Mouse (Mus musculus) forebrain, embryonic 14.5 days (tissue): ENCODE results near the gene Taf1. TPM values are rescaled to one million over a fixed set of nuclear protein-coding genes. Genes with fewer than 3 reads are reported as not detected.
"Not testable (repeated sequence)": the region's sequence is repeated elsewhere in the genome, so short reads cannot be mapped to it uniquely, and the experiment has no call there.

Experiments
- ATAC-seq: fragments of 200-750 bp; cut with Nextera tagmentation; 2 replicates; pipeline ENCODE4 v1.8.0; 2017; ENCODE audit warnings: mild to moderate bottlenecking, moderate library complexity
- DNase-seq: peaks from one replicate; pipeline ENCODE4 v3.0.0-alpha.2; 2015; ENCODE audit warnings: low spot score
- H3K27ac ChIP-seq: fragments of 300-500 bp; sonication (generic); 2 replicates; pipeline ENCODE4 v1.5.1; 2014; ENCODE audit warnings: low read depth, mild to moderate bottlenecking, control low read depth, low read length, moderate library complexity
- H3K27me3 ChIP-seq: fragments of 300-500 bp; sonication (generic); replicated peaks from 2 replicates; pipeline ENCODE4 v1.6.1; 2014; ENCODE audit warnings: low read length, control low read depth, mixed read lengths; ENCODE audit not compliant: control insufficient read depth, insufficient read depth
- H3K36me3 ChIP-seq: fragments of 300-500 bp; sonication (generic); 2 replicates; pipeline ENCODE4 v1.6.1; 2014; ENCODE audit warnings: low read length, control low read depth; ENCODE audit not compliant: control insufficient read depth, insufficient read depth
- H3K4me1 ChIP-seq: fragments of 300-500 bp; sonication (generic); 2 replicates; pipeline ENCODE4 v1.6.1; 2014; ENCODE audit warnings: antibody characterized with exemption, low read length, control low read depth; ENCODE audit not compliant: control insufficient read depth, insufficient read depth
- H3K4me2 ChIP-seq: fragments of 300-500 bp; sonication (generic); 2 replicates; pipeline ENCODE4 v1.6.1; 2014; ENCODE audit warnings: mild to moderate bottlenecking, control low read depth, low read length
- H3K4me3 ChIP-seq: fragments of 300-500 bp; sonication (generic); 2 replicates; pipeline ENCODE4 v1.5.1; 2014; ENCODE audit warnings: low read depth, low read length, control low read depth
- H3K9ac ChIP-seq: fragments of 300-500 bp; sonication (generic); 2 replicates; pipeline ENCODE4 v1.6.1; 2014; ENCODE audit warnings: mild to moderate bottlenecking, low read length, control low read depth, moderate library complexity
- H3K9me3 ChIP-seq: fragments of 300-500 bp; sonication (generic); replicated peaks from 2 replicates; pipeline ENCODE4 v1.6.1; 2016; ENCODE audit warnings: low read length, control low read depth, mixed read lengths; ENCODE audit not compliant: control insufficient read depth
- WGBS: fragments of 180-500 bp; shearing (Covaris S2); extraction: QIAGEN DNeasy Blood & Tissue Kit; methylation state at CpG from one replicate; pipeline ENCODE4 v1.1.7; 2014; 5-methylcytosine and 5-hydroxymethylcytosine counted together
- polyA plus RNA-seq: library from polyadenylated mRNA; unstranded; fragments of >200 nt; fragmentation: Nextera tagmentation; extraction: Ambion mirVana; gene quantifications from 2 replicates; pipeline ENCODE4 v1.2.1, GENCODE M21; 2014

Taf1 gene
- polyA plus RNA-seq: 13.7 and 16.6 TPM in 2 replicates

DNA sequence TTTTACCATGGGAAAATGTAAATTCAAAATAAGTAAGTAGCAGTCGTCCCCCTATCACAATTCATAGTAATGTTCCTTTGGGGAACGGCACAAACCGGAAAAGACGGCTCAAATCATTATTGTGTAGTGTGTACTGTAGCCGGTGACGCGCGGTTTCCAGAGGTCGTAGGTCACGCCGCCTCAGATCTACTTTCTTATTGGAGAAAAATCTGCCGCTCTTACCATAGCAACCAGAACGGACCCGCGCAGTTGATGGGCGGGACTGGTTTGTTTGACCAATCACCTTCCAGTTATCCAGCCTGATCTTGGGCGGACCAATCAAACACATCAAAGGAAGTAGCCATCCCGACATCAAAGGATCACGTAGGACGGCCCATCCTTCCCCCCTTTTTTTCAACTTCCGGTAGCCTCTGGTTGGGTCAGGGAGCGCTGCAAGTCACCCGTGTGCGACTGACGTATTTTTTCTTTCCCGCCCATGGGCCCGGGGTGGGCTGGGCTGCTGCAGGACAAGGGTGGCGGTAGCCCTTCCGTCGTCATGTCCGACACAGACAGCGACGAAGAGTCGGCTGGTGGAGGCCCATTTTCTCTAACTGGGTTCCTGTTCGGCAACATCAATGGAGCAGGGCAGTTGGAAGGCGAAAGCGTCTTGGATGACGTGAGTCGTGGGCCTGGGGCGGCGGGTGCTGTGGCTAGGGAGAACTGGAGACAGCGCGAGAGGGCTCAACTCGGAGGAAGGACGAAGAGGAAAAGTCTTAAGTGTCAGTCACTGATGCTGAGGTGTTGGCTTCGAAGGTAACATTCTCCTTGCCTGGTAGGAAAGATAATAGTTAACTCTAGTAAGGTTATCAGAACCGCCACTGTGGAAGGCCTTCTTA is at the start of gene Taf1:
Gene Taf1, plus strand, starts transcription at position 388 of the 875 bp plus-strand sequence.
- Histone ChIP-seq H3K4me3 (peak within 1 kb of the TSS; percentile 49), H3K9me3 (no peaks in the 10 kb centered on the region), H3K27me3 (no peaks in the 10 kb centered on the region), H3K4me1 (peaks cover 5% of the 10 kb centered on the region), H3K27ac (peak within 1 kb of the TSS; percentile 58), H3K9ac (peak within 1 kb of the TSS; percentile 68), H3K4me2 (peak within 1 kb of the TSS; percentile 57), H3K36me3 (peaks cover 15% of the 10 kb centered on the region)
- DNase-seq (peak; percentile 98), ATAC-seq (peak; percentile 99)
- 30% methylated on average over 47 of the region's 47 CpGs for WGBS

DNA sequence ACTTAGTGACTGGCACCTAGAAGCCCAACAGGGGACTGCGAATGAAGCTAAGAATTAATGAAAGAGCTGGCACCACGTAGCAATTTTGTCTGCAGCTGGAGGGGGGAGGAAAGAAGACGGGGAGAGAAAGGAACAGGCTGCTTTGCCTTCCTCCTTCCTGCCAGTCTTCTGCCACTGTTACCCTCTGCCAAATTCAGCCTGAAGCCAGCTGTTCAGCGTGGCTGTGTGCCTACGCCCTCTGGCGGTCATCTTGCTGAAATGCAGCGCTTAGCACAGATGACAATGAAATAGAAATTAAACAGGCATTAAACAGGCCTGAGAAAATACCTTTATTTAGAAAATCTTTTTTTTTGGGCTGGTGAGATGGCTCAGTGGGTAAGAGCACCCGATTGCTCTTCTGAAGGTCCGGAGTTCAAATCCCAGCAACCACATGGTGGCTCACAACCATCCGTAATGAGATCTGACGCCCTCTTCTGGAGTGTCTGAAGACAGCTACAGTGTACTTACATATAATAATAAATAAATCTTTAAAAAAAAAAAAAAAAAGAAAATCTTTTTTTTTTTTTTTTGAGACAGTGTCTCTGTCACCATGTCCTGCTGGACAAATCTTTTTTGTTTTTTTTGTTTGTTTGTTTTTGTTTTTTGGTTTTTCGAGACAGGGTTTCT is 45.9 kb upstream of the Taf1 start:
- ATAC-seq: peak; percentile 77; the same call in 1 of the 2 replicates
- H3K9ac ChIP-seq: not testable (repeated sequence)

DNA sequence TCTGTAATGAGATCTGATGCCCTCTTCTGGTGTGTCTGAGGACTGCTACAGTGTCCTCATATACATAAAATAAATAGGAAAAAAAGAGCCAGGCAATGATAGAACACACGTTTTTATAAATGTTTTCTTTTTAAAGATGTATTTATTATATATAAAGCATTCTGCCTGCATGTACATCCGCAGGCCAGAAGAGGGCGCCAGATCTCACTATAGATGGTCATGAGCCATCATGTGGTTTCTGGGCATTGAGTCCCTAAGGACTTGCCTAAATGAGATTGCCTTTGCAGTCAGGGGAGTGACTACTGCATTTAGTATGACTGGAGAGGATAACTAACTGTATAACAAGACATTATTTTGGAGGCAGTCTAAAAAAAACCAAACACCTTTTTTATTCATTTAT is 27.9 kb upstream of the Taf1 start:
- Histone ChIP-seq H3K4me2 (no peak overlapping the region), H3K9me3 (no peaks in the 10 kb centered on the region), H3K9ac (no peak overlapping the region), H3K4me3 (no peak overlapping the region), H3K36me3 (no peaks in the 10 kb centered on the region), H3K27ac (no peak overlapping the region), H3K4me1 (no peaks in the 10 kb centered on the region), H3K27me3 (no peaks in the 10 kb centered on the region)
- 18% methylated on average over 3 of the region's 3 CpGs for WGBS
- ATAC-seq (no peak), DNase-seq (peak; percentile 8)

More for the DNA sequence above, 45.9 kb upstream of the Taf1 start:
- not testable (repeated sequence) for H3K4me3 ChIP-seq, H3K27ac ChIP-seq, H3K4me1 ChIP-seq, H3K36me3 ChIP-seq, H3K4me2 ChIP-seq, H3K27me3 ChIP-seq, H3K9me3 ChIP-seq
- WGBS: 19% methylated on average over 10 of the region's 12 CpGs
- peak; percentile 79 for DNase-seq

DNA sequence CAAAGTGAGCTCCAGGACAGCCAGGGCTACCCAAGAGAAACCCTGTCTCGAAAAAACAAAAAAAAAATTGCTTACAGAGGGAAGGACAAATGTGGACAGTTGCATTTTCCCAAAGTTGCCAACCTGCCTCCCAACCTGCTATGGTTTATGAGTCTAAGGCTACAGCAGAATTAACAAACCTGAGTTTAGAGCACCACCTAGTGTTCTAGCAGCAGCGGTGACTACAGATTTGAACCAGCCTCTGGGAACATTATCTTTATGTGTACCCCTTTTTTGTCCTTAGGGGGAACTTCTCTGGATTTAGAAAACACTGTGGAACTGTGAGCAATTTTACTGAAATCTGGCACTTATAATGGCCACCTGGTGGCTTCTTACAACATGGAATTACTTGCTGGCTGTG is 16.8 kb upstream of the Taf1 start:
- H3K4me3 ChIP-seq: no peak overlapping the region
- H3K4me1 ChIP-seq: no peaks in the 10 kb centered on the region
- ATAC-seq: no peak
- no peak overlapping the region for H3K4me2 ChIP-seq
- WGBS: 9% methylated on average over 2 of the region's 2 CpGs
- H3K27ac ChIP-seq: no peak overlapping the region
- no peaks in the 10 kb centered on the region for H3K9me3 ChIP-seq
- DNase-seq: peak; percentile 30
- no peaks in the 10 kb centered on the region for H3K27me3 ChIP-seq
- no peaks in the 10 kb centered on the region for H3K36me3 ChIP-seq
- H3K9ac ChIP-seq: no peak overlapping the region

DNA sequence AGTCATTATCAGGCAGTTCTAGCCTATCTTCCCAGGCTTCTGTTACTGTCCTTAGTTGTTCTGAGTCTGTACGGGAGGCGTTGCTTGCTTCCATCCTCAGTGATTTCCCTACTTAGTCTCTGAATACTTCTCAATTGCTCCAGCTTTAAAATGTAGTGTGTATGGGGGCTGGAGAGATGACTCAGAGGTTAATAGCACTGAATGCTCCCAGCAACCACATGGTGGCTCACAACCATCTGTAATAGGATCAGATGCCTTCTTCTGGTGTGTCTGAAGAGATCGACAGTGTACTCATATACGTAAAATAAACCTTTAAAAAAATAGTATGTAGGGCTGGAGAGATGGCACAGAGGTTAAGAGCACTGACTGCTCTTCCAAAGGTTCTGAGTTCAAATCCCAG is 14.5 kb upstream of the Taf1 start:
- ATAC-seq (no peak), DNase-seq (no peak)
- no peak overlapping the region for H3K27ac ChIP-seq
- H3K9me3 ChIP-seq: no peaks in the 10 kb centered on the region
- no peaks in the 10 kb centered on the region for H3K36me3 ChIP-seq
- no peak overlapping the region for H3K4me3 ChIP-seq
- no peaks in the 10 kb centered on the region for H3K4me1 ChIP-seq
- WGBS: 97% methylated on average over 4 of the region's 4 CpGs
- H3K9ac ChIP-seq: no peak overlapping the region
- H3K4me2 ChIP-seq: no peak overlapping the region
- no peaks in the 10 kb centered on the region for H3K27me3 ChIP-seq

DNA sequence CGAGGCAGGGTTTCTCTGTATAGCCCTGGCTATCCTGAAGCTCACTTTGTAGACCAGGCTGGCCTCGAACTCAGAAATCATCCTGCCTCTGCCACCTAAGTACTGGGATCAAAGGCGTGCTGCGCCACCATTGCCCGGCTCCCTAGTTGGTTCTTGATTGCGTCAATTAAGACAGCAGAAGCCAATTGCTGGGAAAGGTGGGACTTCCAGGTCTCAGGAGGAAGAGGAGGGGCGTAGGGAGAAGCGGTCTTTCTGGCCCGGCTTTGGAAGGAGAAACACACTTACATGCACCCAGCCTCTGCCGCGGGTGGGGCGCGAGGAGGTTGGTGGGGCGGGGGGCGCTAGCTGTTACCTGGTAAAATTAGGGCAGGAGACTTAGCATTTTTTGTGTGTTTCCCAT is 10.5 kb upstream of the Taf1 start:
- no peak overlapping the region for H3K27ac ChIP-seq
- no peaks in the 10 kb centered on the region for H3K36me3 ChIP-seq
- 87% methylated on average over 14 of the region's 15 CpGs for WGBS
- H3K4me1 ChIP-seq: no peaks in the 10 kb centered on the region
- DNase-seq (no peak), ATAC-seq (no peak)
- no peak overlapping the region for H3K4me3 ChIP-seq
- H3K27me3 ChIP-seq: no peaks in the 10 kb centered on the region
- H3K9me3 ChIP-seq: no peaks in the 10 kb centered on the region
- H3K9ac ChIP-seq: no peak overlapping the region
- no peak overlapping the region for H3K4me2 ChIP-seq

DNA sequence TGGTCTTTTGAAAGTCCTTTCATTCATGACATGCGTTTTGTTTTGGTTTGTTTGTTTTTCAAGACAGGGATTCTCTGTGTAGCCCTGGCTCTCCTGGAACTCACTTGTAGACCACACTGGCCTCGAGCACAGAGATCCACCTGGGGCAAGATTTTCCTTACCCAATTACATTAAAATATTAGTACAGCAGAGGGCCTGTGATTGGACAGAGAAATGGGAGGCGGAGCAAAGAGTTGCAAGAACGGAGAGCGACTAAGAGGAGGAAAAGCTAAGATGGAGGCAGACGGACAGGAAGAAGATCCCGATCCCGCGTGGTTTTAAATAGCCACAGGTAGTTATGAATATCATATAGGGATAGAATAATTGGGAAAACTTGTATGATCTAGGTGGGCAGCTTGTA is 5.2 kb upstream of the Taf1 start:
- H3K4me2 ChIP-seq: no peak overlapping the region
- no peak for DNase-seq
- no peaks in the 10 kb centered on the region for H3K36me3 ChIP-seq
- no peaks in the 10 kb centered on the region for H3K27me3 ChIP-seq
- WGBS: 64% methylated on average over 9 of the region's 9 CpGs
- no peaks in the 10 kb centered on the region for H3K4me1 ChIP-seq
- H3K9me3 ChIP-seq: no peaks in the 10 kb centered on the region
- H3K27ac ChIP-seq: no peak overlapping the region
- H3K4me3 ChIP-seq: no peak overlapping the region
- no peak for ATAC-seq
- no peak overlapping the region for H3K9ac ChIP-seq

DNA sequence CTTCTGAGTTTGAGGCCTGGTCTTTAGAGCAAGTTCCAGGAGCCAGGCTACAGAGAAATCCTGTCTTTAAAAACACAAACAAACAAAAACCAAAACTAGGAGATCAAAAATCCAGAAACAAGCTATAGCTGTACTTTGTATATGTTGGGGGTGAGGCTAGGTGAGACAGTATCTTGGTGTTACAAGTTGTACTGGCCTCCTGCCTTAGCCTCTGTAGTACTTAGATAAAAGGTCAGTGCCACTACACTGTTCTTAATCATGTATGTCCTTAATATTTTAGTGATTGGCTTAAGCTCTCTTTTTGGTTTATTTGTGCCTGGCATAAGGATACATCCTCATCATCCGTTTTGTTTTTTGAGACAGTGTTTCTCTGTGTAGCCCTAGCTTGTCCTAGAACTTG is 52.9 kb downstream of the Taf1 start:
- H3K9ac ChIP-seq: no peak overlapping the region

DNA sequence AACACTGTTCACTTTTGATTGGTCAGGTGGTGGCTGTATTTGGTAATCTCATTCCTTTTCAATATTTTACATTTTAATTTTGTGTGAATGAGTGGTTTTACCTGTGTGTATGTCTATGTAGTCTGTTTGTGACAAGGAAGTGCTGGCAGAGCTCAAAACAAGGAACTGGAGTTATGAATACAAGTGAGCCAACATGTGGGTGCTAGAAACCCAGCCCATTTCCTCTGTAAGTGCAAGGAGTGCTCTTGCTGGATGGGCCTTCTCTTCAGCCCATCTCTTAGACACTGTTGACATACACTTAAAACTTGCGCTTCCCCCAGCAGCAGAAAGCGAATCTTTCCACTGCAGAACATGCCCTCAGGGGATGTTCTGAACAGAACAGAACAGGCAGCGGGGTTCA is 83.6 kb downstream of the Taf1 start:
- DNase-seq: no peak
- H3K4me2 ChIP-seq: no peak overlapping the region
- H3K9ac ChIP-seq: no peak overlapping the region
- WGBS: 93% methylated on average over 3 of the region's 3 CpGs
- H3K27me3 ChIP-seq: no peaks in the 10 kb centered on the region
- H3K27ac ChIP-seq: no peak overlapping the region
- ATAC-seq: no peak
- no peak overlapping the region for H3K4me3 ChIP-seq
- H3K4me1 ChIP-seq: no peaks in the 10 kb centered on the region
- no peaks in the 10 kb centered on the region for H3K9me3 ChIP-seq
- no peaks in the 10 kb centered on the region for H3K36me3 ChIP-seq

More for the DNA sequence above, 52.9 kb downstream of the Taf1 start:
- H3K27me3 ChIP-seq: no peaks in the 10 kb centered on the region
- no peaks in the 10 kb centered on the region for H3K9me3 ChIP-seq
- no peaks in the 10 kb centered on the region for H3K4me1 ChIP-seq
- DNase-seq: no peak
- H3K27ac ChIP-seq: no peak overlapping the region
- H3K4me3 ChIP-seq: no peak overlapping the region
- 81% methylated on average over 1 of the region's 1 CpGs for WGBS
- H3K4me2 ChIP-seq: no peak overlapping the region
- H3K36me3 ChIP-seq: 0 out of 2 replicates have a peak, but pooled peaks cover 5% of the 10 kb centered on the region
- ATAC-seq: no peak
